Mouse (Mus musculus) heart, embryonic 12.5 days (tissue): ENCODE data around the gene Dvl3. TPM values are rescaled to one million over a fixed set of nuclear protein-coding genes. Genes with fewer than 3 reads are reported as not detected.

ENCODE experiments used
- ATAC-seq: fragments of 200-750 bp; cut with Nextera tagmentation; 2 replicates; pipeline ENCODE4 v1.8.0; 2017; ENCODE audit warnings: moderate TSS enrichment, moderate library complexity; ENCODE audit not compliant: insufficient number of reproducible peaks, low FRiP score
- H3K27ac ChIP-seq: fragments of 300-500 bp; sonication (generic); 2 replicates; pipeline ENCODE4 v1.5.1; 2016; ENCODE audit warnings: mild to moderate bottlenecking, moderate library complexity; ENCODE audit not compliant: poor library complexity, severe bottlenecking
- H3K27me3 ChIP-seq: fragments of 300-500 bp; sonication (generic); replicated peaks from 2 replicates; pipeline ENCODE4 v1.6.1; 2016; ENCODE audit warnings: mild to moderate bottlenecking, moderate library complexity
- H3K36me3 ChIP-seq: fragments of 300-500 bp; sonication (generic); 2 replicates; pipeline ENCODE4 v1.6.1; 2016; ENCODE audit warnings: mild to moderate bottlenecking, moderate library complexity
- H3K4me1 ChIP-seq: fragments of 300-500 bp; sonication (generic); replicated peaks from 2 replicates; pipeline ENCODE4 v1.6.1; 2016; ENCODE audit warnings: mild to moderate bottlenecking
- H3K4me2 ChIP-seq: fragments of 300-500 bp; sonication (generic); 2 replicates; pipeline ENCODE4 v1.6.1; 2016; ENCODE audit warnings: mild to moderate bottlenecking, moderate library complexity
- H3K4me3 ChIP-seq: fragments of 300-500 bp; sonication (generic); 2 replicates; pipeline ENCODE4 v1.5.1; 2016; ENCODE audit warnings: mild to moderate bottlenecking
- H3K9ac ChIP-seq: fragments of 300-500 bp; sonication (generic); 2 replicates; pipeline ENCODE4 v1.6.1; 2016; ENCODE audit warnings: mild to moderate bottlenecking, moderate library complexity
- H3K9me3 ChIP-seq: fragments of 300-500 bp; sonication (generic); replicated peaks from 2 replicates; pipeline ENCODE4 v1.6.1; 2016; ENCODE audit warnings: mild to moderate bottlenecking, moderate library complexity
- WGBS: fragments of 180-500 bp; shearing (Covaris S2); methylation state at CpG from one replicate; pipeline ENCODE4 v1.1.7; 2016; 5-methylcytosine and 5-hydroxymethylcytosine counted together
- polyA plus RNA-seq: library from polyadenylated mRNA; unstranded; fragments of >200 nt; fragmentation: Nextera tagmentation; extraction: Ambion mirVana; gene quantifications from 2 replicates; pipeline ENCODE4 v1.2.1, GENCODE M21; 2016

The Dvl3 gene
- polyA plus RNA-seq, 1 experiment from 2014 or later: 31.1 TPM

DNA sequence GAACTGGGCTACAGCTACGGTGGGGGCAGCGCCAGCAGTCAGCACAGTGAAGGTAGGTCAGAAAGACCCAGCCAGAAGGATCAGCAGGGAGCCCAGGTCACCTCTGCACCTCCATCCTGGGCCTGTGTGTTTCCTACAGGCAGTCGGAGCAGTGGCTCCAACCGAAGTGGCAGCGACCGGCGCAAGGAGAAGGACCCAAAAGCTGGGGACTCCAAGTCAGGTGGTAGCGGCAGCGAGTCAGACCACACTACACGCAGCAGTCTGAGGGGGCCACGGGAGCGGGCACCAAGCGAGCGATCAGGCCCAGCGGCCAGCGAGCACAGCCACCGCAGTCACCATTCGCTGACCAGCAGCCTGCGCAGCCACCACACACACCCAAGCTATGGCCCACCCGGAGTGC lies 14.2 kb downstream of the Dvl3 start:
- peaks cover 75% of the 10 kb centered on the region for H3K36me3 ChIP-seq
- H3K9me3 ChIP-seq: no peaks in the 10 kb centered on the region
- H3K4me2 ChIP-seq: no peak overlapping the region
- H3K4me1 ChIP-seq: peaks cover under 1% of the 10 kb centered on the region; the same call in 1 of the 2 replicates
- 92% methylated on average over 20 of the region's 20 CpGs for WGBS
- no peak for ATAC-seq
- no peak overlapping the region for H3K4me3 ChIP-seq
- H3K9ac ChIP-seq: no peak overlapping the region
- no peaks in the 10 kb centered on the region for H3K27me3 ChIP-seq
- H3K27ac ChIP-seq: no peak overlapping the region

DNA sequence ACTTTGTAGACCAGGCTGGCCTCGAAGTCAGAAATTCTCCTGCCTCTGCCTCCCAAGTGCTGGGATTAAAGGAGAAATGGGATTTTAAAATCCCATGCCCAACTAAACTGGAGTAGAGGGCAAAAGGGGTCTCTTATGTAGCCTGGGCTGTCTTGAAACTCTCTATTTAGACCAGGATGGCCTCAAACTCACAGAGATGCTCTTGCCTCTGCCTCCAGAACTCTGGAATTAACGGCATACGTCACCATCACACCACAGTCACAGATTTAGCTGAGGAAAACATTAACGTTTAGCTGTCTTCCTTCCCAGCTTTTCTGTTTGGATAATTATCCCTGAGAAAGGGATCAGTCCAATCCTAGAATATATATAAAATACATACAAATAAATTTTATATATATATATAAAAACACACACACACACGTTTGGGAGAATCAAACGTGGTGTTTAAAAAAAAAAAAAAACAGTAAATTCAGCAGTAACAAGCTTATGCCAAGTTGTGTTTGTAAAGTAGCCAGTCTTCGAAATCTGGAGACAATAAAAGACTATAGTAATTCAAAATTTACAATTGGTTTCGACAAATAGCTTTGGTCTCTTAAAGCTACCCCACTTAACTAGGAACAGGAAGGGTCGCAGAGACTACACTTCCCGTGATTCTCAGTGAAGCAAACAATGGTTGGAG lies 18.0 kb downstream of the Dvl3 start:
- Histone ChIP-seq H3K36me3 (peaks cover 59% of the 10 kb centered on the region), H3K4me2 (no peak overlapping the region), H3K4me3 (0 out of 2 replicates have a peak overlapping the region, but pooled peaks have one; percentile 83), H3K27me3 (no peaks in the 10 kb centered on the region), H3K9ac (no peak overlapping the region), H3K27ac (no peak overlapping the region), H3K4me1 (peaks cover 29% of the 10 kb centered on the region), H3K9me3 (no peaks in the 10 kb centered on the region)
- no peak for ATAC-seq
- 48% methylated on average over 10 of the region's 10 CpGs for WGBS

DNA sequence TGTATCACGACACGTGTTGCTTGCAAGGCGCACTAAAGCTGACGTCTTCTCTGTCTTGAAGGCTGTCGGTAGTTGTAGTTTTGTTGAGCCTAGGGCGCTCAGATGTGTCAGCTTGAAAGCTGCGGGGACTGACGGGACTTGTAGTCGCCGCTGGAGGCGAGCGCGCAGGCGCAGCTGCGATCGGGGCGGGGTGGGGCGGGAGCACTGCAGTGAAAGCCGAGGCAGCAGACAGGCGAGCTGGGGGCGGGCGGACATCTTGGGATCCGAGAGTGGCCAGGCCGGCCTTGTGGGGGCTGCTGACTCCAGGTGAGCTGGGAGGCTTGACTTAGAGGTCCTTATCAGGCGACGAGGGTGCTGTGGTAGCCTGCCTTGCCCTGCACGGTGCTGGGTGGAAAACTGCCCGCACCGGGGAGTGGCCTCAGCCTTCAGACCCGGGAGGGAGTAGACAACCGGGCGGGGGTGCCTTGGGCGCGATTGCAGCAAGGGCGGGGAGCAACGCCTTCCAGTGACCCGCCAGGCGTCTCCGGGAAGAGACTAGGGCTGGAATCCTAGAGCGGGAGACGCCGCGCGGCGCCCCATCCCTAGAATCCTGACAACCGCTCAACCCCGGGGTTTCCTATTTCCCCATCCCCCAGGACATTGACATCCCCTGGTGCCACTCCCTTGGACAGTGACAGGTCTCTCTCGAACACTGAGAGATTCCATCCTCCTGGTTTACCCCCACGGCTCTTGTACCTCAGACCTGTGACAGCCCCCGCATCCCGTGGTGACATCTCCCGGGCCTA lies 18.7 kb downstream of the Dvl3 start, which contains the start of gene Ap2m1:
Ap2m1 (plus strand) TSS at position 183 of the 785 bp plus-strand sequence.
- Histone ChIP-seq H3K27ac (peak within 1 kb of the TSS; percentile 86), H3K4me3 (peak within 1 kb of the TSS; percentile 83), H3K4me1 (peaks cover 29% of the 10 kb centered on the region), H3K9ac (peak within 1 kb of the TSS; percentile 92), H3K9me3 (no peaks in the 10 kb centered on the region), H3K4me2 (peak within 1 kb of the TSS; percentile 96), H3K36me3 (peaks cover 61% of the 10 kb centered on the region), H3K27me3 (no peaks in the 10 kb centered on the region)
- under 1% methylated on average over 52 of the region's 52 CpGs for WGBS
- peak; percentile 97 for ATAC-seq

DNA sequence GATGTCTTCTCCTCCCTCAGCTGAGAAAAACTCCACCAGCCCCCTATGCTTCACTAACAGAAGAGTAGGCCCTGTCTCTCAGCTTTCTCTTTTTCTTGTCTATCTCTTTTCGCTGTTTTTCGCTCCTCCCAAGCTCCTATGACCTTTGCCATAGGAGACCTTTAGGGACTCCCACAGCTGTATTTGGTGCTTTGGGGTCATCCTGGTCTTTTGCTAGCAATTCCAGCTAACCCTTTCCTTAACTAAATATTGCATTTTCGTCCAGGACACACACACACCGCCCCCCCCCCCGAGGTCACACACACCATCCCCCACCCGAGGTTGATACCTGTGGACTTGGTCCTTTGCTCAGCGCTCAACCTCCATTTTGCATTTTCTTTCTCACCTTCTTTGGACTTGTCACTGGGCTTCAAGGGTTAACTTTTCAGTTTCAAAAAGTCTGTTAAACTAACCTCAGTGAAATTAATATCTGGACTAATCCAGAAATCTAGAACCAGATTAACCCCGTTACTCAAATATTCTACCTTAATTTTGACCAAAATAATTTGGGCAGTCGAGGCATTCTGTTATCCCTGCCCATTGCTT lies 19.4 kb downstream of the Dvl3 start:
- H3K36me3 ChIP-seq: peaks cover 61% of the 10 kb centered on the region
- H3K27me3 ChIP-seq: no peaks in the 10 kb centered on the region
- 32% methylated on average over 9 of the region's 9 CpGs for WGBS

DNA sequence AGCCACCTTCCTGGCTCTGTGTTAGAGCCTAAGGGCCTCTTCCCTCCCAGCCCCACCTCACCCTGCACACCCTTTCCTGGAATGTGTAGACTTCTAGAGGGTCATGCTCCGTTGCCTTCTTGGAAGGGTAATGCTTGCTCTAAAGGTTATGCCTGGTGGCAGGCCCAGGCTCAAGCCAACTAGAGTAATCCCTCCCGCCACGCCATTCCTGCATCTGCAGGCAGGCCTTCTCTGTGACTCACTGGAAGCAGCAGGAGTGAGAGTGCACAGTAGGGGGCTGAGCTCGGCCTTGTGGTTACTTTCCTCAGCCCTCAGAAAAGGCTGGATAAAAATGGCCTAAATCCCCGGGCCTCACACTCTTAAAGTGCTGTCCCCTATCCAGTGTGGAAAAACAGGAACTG lies 20.3 kb downstream of the Dvl3 start:
- H3K4me2 ChIP-seq: peak overlapping the region; percentile 96

More for the DNA sequence above, 19.4 kb downstream of the Dvl3 start:
- peak overlapping the region; percentile 92 for H3K9ac ChIP-seq
- no peaks in the 10 kb centered on the region for H3K9me3 ChIP-seq
- ATAC-seq: no peak
- peak overlapping the region; percentile 83 for H3K4me3 ChIP-seq
- peak overlapping the region; percentile 86 for H3K27ac ChIP-seq
- H3K4me2 ChIP-seq: peak overlapping the region; percentile 96
- H3K4me1 ChIP-seq: peaks cover 29% of the 10 kb centered on the region

DNA sequence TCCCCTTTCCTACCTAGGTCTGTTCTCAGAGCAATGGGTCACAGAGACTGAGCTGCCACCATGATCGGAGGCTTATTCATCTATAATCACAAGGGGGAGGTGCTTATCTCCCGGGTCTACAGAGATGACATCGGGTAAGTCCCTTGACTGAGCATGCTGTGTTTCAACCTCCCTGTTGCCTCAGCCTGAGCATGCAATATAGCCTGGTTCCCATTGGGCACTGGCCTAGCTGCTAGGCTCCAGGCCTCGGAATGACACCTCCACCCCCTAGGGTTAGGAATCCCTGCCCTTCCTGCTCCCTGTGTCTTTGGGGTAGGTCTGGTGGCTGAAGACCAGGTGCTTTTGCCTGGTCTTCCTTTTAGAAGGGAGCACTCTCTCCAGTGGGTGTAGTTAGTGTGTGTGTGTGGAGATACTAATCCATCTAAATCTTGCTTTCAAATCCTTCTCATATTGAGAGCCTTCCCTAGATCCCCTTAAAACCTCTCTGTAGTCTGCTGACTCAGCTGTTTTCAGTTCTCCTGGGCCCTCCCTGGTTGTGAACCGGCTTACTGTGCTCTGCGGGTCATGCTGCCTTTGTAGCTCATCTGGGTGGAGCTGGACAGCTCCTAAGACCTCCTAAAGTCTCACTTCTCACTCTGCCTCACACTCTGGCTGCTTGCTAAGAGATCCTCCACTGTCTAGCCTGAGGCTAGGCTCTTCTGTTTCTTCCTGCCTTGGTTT lies 21.0 kb downstream of the Dvl3 start:
- Histone ChIP-seq H3K4me2 (peak overlapping the region; percentile 96), H3K9me3 (no peaks in the 10 kb centered on the region), H3K36me3 (peaks cover 61% of the 10 kb centered on the region), H3K27me3 (no peaks in the 10 kb centered on the region), H3K4me3 (peak overlapping the region; percentile 83), H3K4me1 (peaks cover 29% of the 10 kb centered on the region), H3K27ac (no peak overlapping the region), H3K9ac (peak overlapping the region; percentile 64)
- WGBS: 25% methylated on average over 6 of the region's 6 CpGs
- no peak for ATAC-seq

More for the DNA sequence above, 20.3 kb downstream of the Dvl3 start:
- Histone ChIP-seq H3K36me3 (peaks cover 61% of the 10 kb centered on the region), H3K27me3 (no peaks in the 10 kb centered on the region), H3K9me3 (no peaks in the 10 kb centered on the region), H3K4me3 (peak overlapping the region; percentile 83), H3K27ac (peak overlapping the region; percentile 22; the same call in 1 of the 2 replicates), H3K9ac (peak overlapping the region; percentile 64), H3K4me1 (peaks cover 29% of the 10 kb centered on the region)
- WGBS: 20% methylated on average over 5 of the region's 5 CpGs
- ATAC-seq: no peak

DNA sequence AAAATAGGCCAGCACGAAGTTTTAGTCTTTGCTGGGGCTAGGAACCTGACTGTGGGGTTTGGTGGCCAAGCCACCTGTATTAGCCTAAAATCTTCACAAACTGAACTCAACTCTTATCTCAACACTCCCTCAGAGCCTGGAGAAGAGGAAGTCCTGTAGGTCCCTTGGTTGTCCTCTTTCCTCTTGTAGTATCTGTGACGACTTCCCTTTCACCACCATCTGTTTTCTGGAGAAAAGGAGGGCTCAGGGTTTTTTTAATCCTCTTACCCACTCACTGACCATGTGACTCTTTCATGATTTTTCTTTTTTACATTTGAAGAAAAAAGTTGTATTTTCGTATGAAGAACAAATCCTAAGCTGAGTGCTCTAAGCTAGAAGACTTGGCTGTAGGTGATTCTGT lies 22.9 kb downstream of the Dvl3 start:
- Histone ChIP-seq H3K36me3 (peaks cover 66% of the 10 kb centered on the region), H3K9me3 (no peaks in the 10 kb centered on the region), H3K4me2 (no peak overlapping the region), H3K27ac (no peak overlapping the region), H3K4me1 (peaks cover 29% of the 10 kb centered on the region), H3K27me3 (no peaks in the 10 kb centered on the region), H3K4me3 (no peak overlapping the region), H3K9ac (no peak overlapping the region)
- no peak for ATAC-seq
- 63% methylated on average over 3 of the region's 3 CpGs for WGBS

DNA sequence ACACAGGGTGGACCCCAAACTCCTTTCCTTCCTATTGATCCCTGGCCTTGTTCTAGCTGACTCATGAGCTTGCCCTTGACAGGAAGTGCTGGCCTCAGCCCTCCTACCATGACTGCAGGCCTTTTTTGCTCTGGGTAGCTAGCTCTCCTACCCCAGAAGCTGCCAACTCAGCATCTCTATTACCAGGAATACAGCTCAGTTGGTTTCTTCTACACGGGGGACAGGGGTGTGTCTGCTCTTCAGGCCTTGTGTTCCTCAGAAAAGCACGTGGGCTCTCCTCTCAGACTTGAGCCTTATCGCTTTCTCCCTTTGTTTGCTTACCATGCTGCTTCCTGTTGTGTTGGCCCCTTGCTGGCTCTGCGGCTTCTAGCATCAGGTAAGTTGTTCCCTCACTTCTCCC lies 23.7 kb downstream of the Dvl3 start:
- no peak overlapping the region for H3K9ac ChIP-seq
- no peaks in the 10 kb centered on the region for H3K9me3 ChIP-seq
- no peak overlapping the region for H3K4me3 ChIP-seq
- H3K4me1 ChIP-seq: peaks cover 29% of the 10 kb centered on the region
- no peak overlapping the region for H3K4me2 ChIP-seq
- ATAC-seq: no peak
- no peaks in the 10 kb centered on the region for H3K27me3 ChIP-seq
- H3K36me3 ChIP-seq: peaks cover 74% of the 10 kb centered on the region
- WGBS: 66% methylated on average over 4 of the region's 4 CpGs
- H3K27ac ChIP-seq: no peak overlapping the region

DNA sequence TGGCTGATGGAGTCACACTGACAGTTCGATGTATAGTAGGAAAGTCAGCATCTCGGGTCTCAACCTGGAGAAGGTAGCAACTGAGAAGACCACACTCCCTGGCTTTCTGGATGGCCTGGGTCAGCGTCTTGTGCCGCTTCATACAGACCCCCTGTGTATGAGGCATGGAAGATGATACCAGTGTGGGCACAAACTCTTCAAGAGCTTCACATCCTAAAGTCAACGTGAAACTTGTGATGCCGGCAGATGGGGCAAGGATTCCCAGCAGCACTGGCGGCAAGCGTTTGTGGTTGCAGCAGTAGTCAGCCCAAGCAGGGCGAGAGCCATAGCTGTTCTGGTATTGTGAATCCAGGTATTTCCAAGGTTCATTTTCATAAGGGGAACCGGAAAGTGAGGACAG lies 28.9 kb downstream of the Dvl3 start:
- no peaks in the 10 kb centered on the region for H3K27me3 ChIP-seq
- no peak overlapping the region for H3K27ac ChIP-seq
- H3K9ac ChIP-seq: no peak overlapping the region
- no peak for ATAC-seq
- H3K4me2 ChIP-seq: no peak overlapping the region
- 93% methylated on average over 10 of the region's 10 CpGs for WGBS
- no peak overlapping the region for H3K4me3 ChIP-seq
- H3K4me1 ChIP-seq: peaks cover 15% of the 10 kb centered on the region
- no peaks in the 10 kb centered on the region for H3K9me3 ChIP-seq
- H3K36me3 ChIP-seq: peaks cover 60% of the 10 kb centered on the region

DNA sequence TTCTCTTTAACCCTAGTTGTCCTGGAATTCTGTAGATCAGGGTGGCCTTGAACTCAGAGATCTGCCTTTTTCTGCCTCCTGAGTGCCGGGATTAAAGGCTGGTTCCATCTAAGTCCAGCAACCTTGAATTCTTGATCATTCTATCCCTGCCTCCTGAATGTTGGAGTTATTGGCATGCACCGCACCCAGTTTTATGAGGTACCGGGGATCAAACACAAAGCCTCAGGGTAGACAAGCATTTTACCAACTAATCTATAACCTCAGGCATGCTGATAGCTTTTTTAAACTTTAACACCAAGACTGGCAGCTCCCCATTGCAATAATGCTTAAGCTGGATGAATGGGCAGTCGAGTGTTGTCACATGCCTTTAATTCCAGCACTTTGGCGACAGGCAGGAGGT lies 30.6 kb downstream of the Dvl3 start:
- Histone ChIP-seq H3K27me3 (no peaks in the 10 kb centered on the region), H3K4me1 (peaks cover 15% of the 10 kb centered on the region), H3K9ac (peak overlapping the region; percentile 82), H3K4me3 (peak overlapping the region; percentile 71), H3K36me3 (peaks cover 59% of the 10 kb centered on the region), H3K4me2 (peak overlapping the region; percentile 73), H3K27ac (peak overlapping the region; percentile 83; the same call in 1 of the 2 replicates), H3K9me3 (no peaks in the 10 kb centered on the region)
- no peak for ATAC-seq
- 49% methylated on average over 5 of the region's 5 CpGs for WGBS
